Mouse (Mus musculus) liver, embryonic 13.5 days (tissue): ENCODE data around the gene Wdr37. TPM values are rescaled to one million over a fixed set of nuclear protein-coding genes. Genes with fewer than 3 reads are reported as not detected.

Experiments used
- ATAC-seq: fragments of 200-750 bp; cut with Nextera tagmentation; 2 replicates; pipeline ENCODE4 v1.8.0; 2017; ENCODE audit warnings: low read depth, mild to moderate bottlenecking, moderate number of reproducible peaks, moderate library complexity
- DNase-seq: peaks from one replicate; pipeline ENCODE4 v3.0.0; 2022
- H3K27ac ChIP-seq: fragments of 300-500 bp; sonication (generic); 2 replicates; pipeline ENCODE4 v1.5.1; 2015; ENCODE audit warnings: moderate library complexity, mild to moderate bottlenecking, inconsistent platforms
- H3K27me3 ChIP-seq: fragments of 300-500 bp; sonication (generic); 2 replicates; pipeline ENCODE4 v1.6.1; 2015; ENCODE audit warnings: mild to moderate bottlenecking, inconsistent platforms
- H3K36me3 ChIP-seq: fragments of 300-500 bp; sonication (generic); 2 replicates; pipeline ENCODE4 v1.6.1; 2015; ENCODE audit warnings: mild to moderate bottlenecking, inconsistent platforms
- H3K4me1 ChIP-seq: fragments of 300-500 bp; sonication (generic); replicated peaks from 2 replicates; pipeline ENCODE4 v1.6.1; 2015; ENCODE audit warnings: inconsistent platforms
- H3K4me2 ChIP-seq: fragments of 300-500 bp; sonication (generic); 2 replicates; pipeline ENCODE4 v1.6.1; 2015; ENCODE audit warnings: inconsistent platforms, mild to moderate bottlenecking, moderate library complexity
- H3K4me3 ChIP-seq: fragments of 300-500 bp; sonication (generic); replicated peaks from 2 replicates; pipeline ENCODE4 v1.5.1; 2015; ENCODE audit warnings: mild to moderate bottlenecking, inconsistent platforms
- H3K9ac ChIP-seq: fragments of 300-500 bp; sonication (generic); 2 replicates; pipeline ENCODE4 v1.6.1; 2015; ENCODE audit warnings: mild to moderate bottlenecking, inconsistent platforms
- H3K9me3 ChIP-seq: fragments of 300-500 bp; sonication (generic); replicated peaks from 2 replicates; pipeline ENCODE4 v1.6.1; 2016; ENCODE audit warnings: inconsistent platforms
- WGBS: fragments of 180-500 bp; shearing (Covaris S2); methylation state at CpG from one replicate; pipeline ENCODE4 v1.1.7; 2015; ENCODE audit not compliant: insufficient replicate concordance; 5-methylcytosine and 5-hydroxymethylcytosine counted together
- polyA plus RNA-seq: library from polyadenylated mRNA; unstranded; fragments of >200 nt; fragmentation: Nextera tagmentation; extraction: Ambion mirVana; gene quantifications from 2 replicates; pipeline ENCODE4 v1.2.1, GENCODE M21; 2015

The Wdr37 gene
- polyA plus RNA-seq, 1 experiment from 2014 or later: 7.8 TPM

GRCm38 (mm10) chr13:8800576-8800975 lies 71.1 kb downstream of the Wdr37 start:
- ATAC-seq: no peak
- whole genome bisulfite sequencing: 76% methylated on average over 6 of the region's 6 CpGs
- DNase-seq: no peak
- Histone ChIP-seq H3K36me3 (peaks cover 11% of the 10 kb centered on the region), H3K27ac (no peak overlapping the region), H3K27me3 (no peaks in the 10 kb centered on the region), H3K4me3 (no peak overlapping the region), H3K9ac (no peak overlapping the region), H3K4me2 (no peak overlapping the region), H3K9me3 (no peaks in the 10 kb centered on the region), H3K4me1 (no peaks in the 10 kb centered on the region)

- ATAC-seq (no peak), DNase-seq (no peak)
- Histone ChIP-seq H3K9me3 (no peaks in the 10 kb centered on the region), H3K27me3 (no peaks in the 10 kb centered on the region), H3K27ac (no peak overlapping the region), H3K4me2 (no peak overlapping the region), H3K4me3 (no peak overlapping the region), H3K4me1 (no peaks in the 10 kb centered on the region), H3K36me3 (no peaks in the 10 kb centered on the region), H3K9ac (no peak overlapping the region)
- 66% methylated on average over 8 of the region's 8 CpGs for WGBS
These were observed 78.5 kb downstream of the Wdr37 start for GRCm38 (mm10) chr13:8793217-8793616.

GRCm38 (mm10) chr13:8785185-8785584 lies 86.5 kb downstream of the Wdr37 start:
- no peak overlapping the region for H3K4me3 ChIP-seq
- no peaks in the 10 kb centered on the region for H3K4me1 ChIP-seq
- no peaks in the 10 kb centered on the region for H3K27me3 ChIP-seq
- H3K9me3 ChIP-seq: no peaks in the 10 kb centered on the region
- H3K9ac ChIP-seq: no peak overlapping the region
- H3K36me3 ChIP-seq: no peaks in the 10 kb centered on the region
- H3K27ac ChIP-seq: no peak overlapping the region
- 34% methylated on average over 9 of the region's 9 CpGs for WGBS
- ATAC-seq: no peak
- DNase-seq: peak; percentile 11
- no peak overlapping the region for H3K4me2 ChIP-seq

- H3K4me1 ChIP-seq: no peaks in the 10 kb centered on the region
- no peaks in the 10 kb centered on the region for H3K36me3 ChIP-seq
- DNase-seq (no peak), ATAC-seq (no peak)
- H3K4me2 ChIP-seq: no peak overlapping the region
- no peaks in the 10 kb centered on the region for H3K27me3 ChIP-seq
- no peak overlapping the region for H3K9ac ChIP-seq
- 41% methylated on average over 14 of the region's 14 CpGs for WGBS
- no peaks in the 10 kb centered on the region for H3K9me3 ChIP-seq
- H3K27ac ChIP-seq: no peak overlapping the region
- no peak overlapping the region for H3K4me3 ChIP-seq
These were observed 87.2 kb downstream of the Wdr37 start for GRCm38 (mm10) chr13:8784308-8785061.

- Histone ChIP-seq H3K27ac (no peak overlapping the region), H3K4me1 (no peaks in the 10 kb centered on the region), H3K36me3 (no peaks in the 10 kb centered on the region), H3K9me3 (no peaks in the 10 kb centered on the region), H3K27me3 (no peaks in the 10 kb centered on the region), H3K4me3 (no peak overlapping the region), H3K9ac (no peak overlapping the region), H3K4me2 (no peak overlapping the region)
- WGBS: 65% methylated on average over 10 of the region's 10 CpGs
- no peak for ATAC-seq
- DNase-seq: no peak
These were observed 87.9 kb downstream of the Wdr37 start for GRCm38 (mm10) chr13:8783686-8784307.

- WGBS: 51% methylated on average over 4 of the region's 4 CpGs
- H3K4me1 ChIP-seq: no peaks in the 10 kb centered on the region
- H3K4me3 ChIP-seq: no peak overlapping the region
- H3K27me3 ChIP-seq: no peaks in the 10 kb centered on the region
- no peak overlapping the region for H3K27ac ChIP-seq
- no peaks in the 10 kb centered on the region for H3K9me3 ChIP-seq
- ATAC-seq: no peak
- H3K9ac ChIP-seq: no peak overlapping the region
- no peak for DNase-seq
- H3K4me2 ChIP-seq: no peak overlapping the region
- no peaks in the 10 kb centered on the region for H3K36me3 ChIP-seq
These were observed 89.1 kb downstream of the Wdr37 start for GRCm38 (mm10) chr13:8782636-8783035.

GRCm38 (mm10) chr13:8780441-8780840 lies 91.3 kb downstream of the Wdr37 start:
- 26% methylated on average over 4 of the region's 4 CpGs for WGBS
- DNase-seq (peak; percentile 50), ATAC-seq (peak; percentile 73)
- H3K9ac ChIP-seq: no peak overlapping the region
- no peak overlapping the region for H3K4me3 ChIP-seq
- H3K36me3 ChIP-seq: no peaks in the 10 kb centered on the region
- no peaks in the 10 kb centered on the region for H3K9me3 ChIP-seq
- no peaks in the 10 kb centered on the region for H3K27me3 ChIP-seq
- H3K4me1 ChIP-seq: no peaks in the 10 kb centered on the region
- H3K4me2 ChIP-seq: no peak overlapping the region
- H3K27ac ChIP-seq: no peak overlapping the region

GRCm38 (mm10) chr13:8770616-8771015 lies 101.1 kb downstream of the Wdr37 start:
- H3K4me1 ChIP-seq: no peaks in the 10 kb centered on the region
- ATAC-seq: no peak
- H3K4me2 ChIP-seq: no peak overlapping the region
- no peaks in the 10 kb centered on the region for H3K36me3 ChIP-seq
- no peaks in the 10 kb centered on the region; the same call in 1 of the 2 replicates for H3K9me3 ChIP-seq
- no peak overlapping the region for H3K9ac ChIP-seq
- DNase-seq: no peak
- H3K27ac ChIP-seq: no peak overlapping the region
- no peaks in the 10 kb centered on the region for H3K27me3 ChIP-seq
- H3K4me3 ChIP-seq: no peak overlapping the region
- 65% methylated on average over 4 of the region's 4 CpGs for WGBS

GRCm38 (mm10) chr13:8769654-8770227 lies 102.0 kb downstream of the Wdr37 start:
- no peaks in the 10 kb centered on the region for H3K36me3 ChIP-seq
- no peaks in the 10 kb centered on the region for H3K4me1 ChIP-seq
- no peak overlapping the region for H3K4me2 ChIP-seq
- ATAC-seq (no peak), DNase-seq (no peak)
- 74% methylated on average over 7 of the region's 7 CpGs for WGBS
- H3K9ac ChIP-seq: no peak overlapping the region
- no peaks in the 10 kb centered on the region for H3K27me3 ChIP-seq
- H3K4me3 ChIP-seq: no peak overlapping the region
- H3K9me3 ChIP-seq: no peaks in the 10 kb centered on the region; the same call in 1 of the 2 replicates
- H3K27ac ChIP-seq: no peak overlapping the region

GRCm38 (mm10) chr13:8760940-8761339 lies 110.8 kb downstream of the Wdr37 start:
- ATAC-seq (peak; percentile 65), DNase-seq (no peak)
- Histone ChIP-seq H3K4me2 (peak overlapping the region; percentile 15; the same call in 1 of the 2 replicates), H3K27ac (no peak overlapping the region), H3K9ac (no peak overlapping the region), H3K27me3 (no peaks in the 10 kb centered on the region), H3K9me3 (no peaks in the 10 kb centered on the region), H3K4me1 (peaks cover 7% of the 10 kb centered on the region; the same call in 1 of the 2 replicates), H3K4me3 (no peak overlapping the region), H3K36me3 (no peaks in the 10 kb centered on the region)
- WGBS: 11% methylated on average over 8 of the region's 8 CpGs
